Mouse (Mus musculus) midbrain, embryonic 16.5 days (tissue): ENCODE data around the gene Robo3. TPM values are rescaled to one million over a fixed set of nuclear protein-coding genes. Genes with fewer than 3 reads are reported as not detected.

ENCODE experiments used
- ATAC-seq: fragments of 200-750 bp; cut with Nextera tagmentation; 2 replicates; pipeline ENCODE4 v1.8.0; 2017; ENCODE audit warnings: moderate TSS enrichment
- H3K27ac ChIP-seq: fragments of 300-500 bp; sonication (generic); 2 replicates; pipeline ENCODE4 v1.5.1; 2014; ENCODE audit warnings: mild to moderate bottlenecking, low read length, mixed read lengths
- H3K27me3 ChIP-seq: fragments of 300-500 bp; sonication (generic); 2 replicates; pipeline ENCODE4 v1.6.1; 2014; ENCODE audit warnings: low read depth, low read length, mixed read lengths; ENCODE audit not compliant: control insufficient read depth, insufficient read depth
- H3K36me3 ChIP-seq: fragments of 300-500 bp; sonication (generic); 2 replicates; pipeline ENCODE4 v1.6.1; 2014; ENCODE audit warnings: mild to moderate bottlenecking, low read length, moderate library complexity, mixed read lengths; ENCODE audit not compliant: control insufficient read depth, insufficient read depth
- H3K4me1 ChIP-seq: fragments of 300-500 bp; sonication (generic); 2 replicates; pipeline ENCODE4 v1.6.1; 2014; ENCODE audit warnings: mild to moderate bottlenecking, low read length, mixed read lengths; ENCODE audit not compliant: control insufficient read depth, insufficient read depth
- H3K4me2 ChIP-seq: fragments of 300-500 bp; sonication (generic); 2 replicates; pipeline ENCODE4 v1.6.1; 2014; ENCODE audit warnings: mild to moderate bottlenecking, low read length, mixed read lengths
- H3K4me3 ChIP-seq: fragments of 300-500 bp; sonication (generic); 2 replicates; pipeline ENCODE4 v1.5.1; 2014; ENCODE audit warnings: low read depth, mild to moderate bottlenecking, low read length, moderate library complexity, mixed read lengths
- H3K9ac ChIP-seq: fragments of 300-500 bp; sonication (generic); 2 replicates; pipeline ENCODE4 v1.6.1; 2014; ENCODE audit warnings: low read depth, low read length, mixed read lengths
- H3K9me3 ChIP-seq: fragments of 300-500 bp; sonication (generic); replicated peaks from 2 replicates; pipeline ENCODE4 v1.6.1; 2014; ENCODE audit warnings: mild to moderate bottlenecking, low read length, mixed read lengths; ENCODE audit not compliant: control insufficient read depth, poor library complexity, severe bottlenecking
- WGBS: fragments of 180-500 bp; shearing (Covaris S2); extraction: QIAGEN DNeasy Blood & Tissue Kit; methylation state at CpG from one replicate; pipeline ENCODE4 v1.1.7; 2014; 5-methylcytosine and 5-hydroxymethylcytosine counted together
- polyA plus RNA-seq: library from polyadenylated mRNA; unstranded; fragments of >200 nt; fragmentation: Nextera tagmentation; extraction: Ambion mirVana; gene quantifications from 2 replicates; pipeline ENCODE4 v1.2.1, GENCODE M21; 2015

Robo3 gene
- polyA plus RNA-seq, 1 experiment from 2014 or later = 4.2 TPM

DNA sequence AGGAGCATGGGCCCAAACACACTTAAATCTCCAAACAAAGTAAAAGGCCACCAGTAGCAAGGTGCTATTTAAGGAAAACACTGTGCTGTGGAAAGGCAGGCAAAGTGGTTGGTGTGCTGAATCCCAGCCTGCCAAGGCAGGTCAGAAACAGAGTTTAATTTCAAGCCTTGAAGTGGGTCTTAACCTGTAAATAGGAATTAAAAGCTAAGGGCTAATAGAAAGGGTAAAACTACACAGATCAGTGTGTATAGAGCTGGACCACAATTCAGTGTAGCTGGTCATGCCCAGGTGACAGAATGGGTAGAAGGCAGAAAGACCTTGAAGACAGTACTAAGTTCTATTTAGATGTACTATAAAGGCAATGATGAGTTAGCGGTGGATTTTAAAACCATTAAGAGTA lies 24.1 kb upstream of the Robo3 start:
- WGBS = 42% methylated on average over 1 of the region's 1 CpGs

GRCm38 (mm10) chr9:37456481-37456910 lies 23.4 kb upstream of the Robo3 start:
- Histone ChIP-seq H3K4me1 (peaks cover 32% of the 10 kb centered on the region), H3K9me3 (no peaks in the 10 kb centered on the region), H3K4me3 (peak overlapping the region; percentile 38), H3K9ac (peak overlapping the region; percentile 56), H3K27ac (peak overlapping the region; percentile 47), H3K27me3 (peaks cover 3% of the 10 kb centered on the region), H3K4me2 (peak overlapping the region; percentile 59), H3K36me3 (no peaks in the 10 kb centered on the region)
- peak; percentile 69 for ATAC-seq
- 1% methylated on average over 20 of the region's 20 CpGs for WGBS

More for the DNA sequence above, 24.1 kb upstream of the Robo3 start:
- no peak overlapping the region for H3K4me3 ChIP-seq
- no peak for ATAC-seq
- no peak overlapping the region for H3K27ac ChIP-seq
- H3K4me1 ChIP-seq = peaks cover 28% of the 10 kb centered on the region
- peaks cover 8% of the 10 kb centered on the region for H3K27me3 ChIP-seq
- no peaks in the 10 kb centered on the region for H3K9me3 ChIP-seq
- H3K36me3 ChIP-seq = no peaks in the 10 kb centered on the region
- no peak overlapping the region for H3K9ac ChIP-seq
- H3K4me2 ChIP-seq = peak overlapping the region; percentile 59; the same call in 1 of the 2 replicates

GRCm38 (mm10) chr9:37455868-37456267 lies 22.8 kb upstream of the Robo3 start:
- Histone ChIP-seq H3K9ac (no peak overlapping the region), H3K4me2 (peak overlapping the region; percentile 59), H3K9me3 (no peaks in the 10 kb centered on the region), H3K27me3 (no peaks in the 10 kb centered on the region; the same call in 1 of the 2 replicates), H3K36me3 (no peaks in the 10 kb centered on the region), H3K4me3 (no peak overlapping the region), H3K4me1 (peaks cover 31% of the 10 kb centered on the region), H3K27ac (no peak overlapping the region)
- WGBS = 5% methylated on average over 8 of the region's 8 CpGs
- ATAC-seq = no peak

DNA sequence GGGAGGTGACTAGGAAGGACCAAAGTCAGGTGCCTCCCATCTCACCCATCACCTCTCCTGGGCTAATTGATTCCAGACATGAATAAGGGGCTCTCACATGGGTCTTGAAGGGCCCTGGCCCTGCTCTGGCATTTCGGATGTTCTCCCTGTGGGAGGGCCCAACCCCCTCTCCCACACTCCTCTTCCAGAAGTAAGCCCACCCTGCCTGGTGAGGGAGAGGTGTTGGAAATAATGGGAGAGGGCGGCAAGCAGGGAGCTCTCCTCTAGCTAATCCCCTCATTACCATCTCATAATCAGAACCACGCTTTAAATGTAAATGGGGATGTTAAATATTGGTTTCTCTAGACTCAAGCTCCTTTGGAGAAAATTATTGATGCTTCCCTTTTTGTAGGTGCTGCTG lies 21.9 kb upstream of the Robo3 start:
- H3K4me1 ChIP-seq = peaks cover 27% of the 10 kb centered on the region
- H3K27ac ChIP-seq = no peak overlapping the region
- H3K4me3 ChIP-seq = no peak overlapping the region
- H3K36me3 ChIP-seq = no peaks in the 10 kb centered on the region
- 10% methylated on average over 3 of the region's 3 CpGs for WGBS
- no peak for ATAC-seq
- H3K9me3 ChIP-seq = no peaks in the 10 kb centered on the region
- H3K4me2 ChIP-seq = no peak overlapping the region
- no peak overlapping the region for H3K9ac ChIP-seq
- H3K27me3 ChIP-seq = no peaks in the 10 kb centered on the region; the same call in 1 of the 2 replicates

DNA sequence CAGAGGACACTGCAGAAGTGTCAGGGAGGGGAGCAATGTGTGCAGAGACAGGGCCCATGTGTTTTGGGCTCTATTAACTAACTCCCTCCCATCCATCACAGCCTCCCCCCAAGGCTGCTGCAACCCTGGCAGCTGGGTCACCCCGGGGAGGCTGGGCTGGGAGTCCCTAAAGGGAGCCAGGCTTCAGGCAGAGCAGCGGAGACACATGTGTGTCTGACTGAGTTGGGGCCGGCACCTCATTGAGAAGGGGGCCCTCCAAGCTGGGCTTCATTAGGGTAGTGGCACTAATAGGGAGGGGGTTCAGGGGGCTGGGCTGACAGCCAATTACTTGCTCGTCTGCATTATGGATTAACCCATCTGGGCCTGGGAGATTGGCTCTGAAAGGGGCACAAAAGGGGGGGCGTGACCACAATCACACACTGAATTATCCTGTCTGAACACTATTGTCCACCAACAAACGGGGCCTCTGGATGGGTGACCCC lies 21.0 kb upstream of the Robo3 start:
- H3K4me3 ChIP-seq = no peak overlapping the region
- ATAC-seq = peak; percentile 6; the same call in 1 of the 2 replicates
- no peaks in the 10 kb centered on the region for H3K9me3 ChIP-seq
- no peaks in the 10 kb centered on the region for H3K36me3 ChIP-seq
- 13% methylated on average over 6 of the region's 6 CpGs for WGBS
- peaks cover 21% of the 10 kb centered on the region for H3K4me1 ChIP-seq
- H3K27me3 ChIP-seq = peaks cover 2% of the 10 kb centered on the region; the same call in 1 of the 2 replicates
- H3K9ac ChIP-seq = no peak overlapping the region
- no peak overlapping the region; the same call in 1 of the 2 replicates for H3K27ac ChIP-seq
- H3K4me2 ChIP-seq = no peak overlapping the region

DNA sequence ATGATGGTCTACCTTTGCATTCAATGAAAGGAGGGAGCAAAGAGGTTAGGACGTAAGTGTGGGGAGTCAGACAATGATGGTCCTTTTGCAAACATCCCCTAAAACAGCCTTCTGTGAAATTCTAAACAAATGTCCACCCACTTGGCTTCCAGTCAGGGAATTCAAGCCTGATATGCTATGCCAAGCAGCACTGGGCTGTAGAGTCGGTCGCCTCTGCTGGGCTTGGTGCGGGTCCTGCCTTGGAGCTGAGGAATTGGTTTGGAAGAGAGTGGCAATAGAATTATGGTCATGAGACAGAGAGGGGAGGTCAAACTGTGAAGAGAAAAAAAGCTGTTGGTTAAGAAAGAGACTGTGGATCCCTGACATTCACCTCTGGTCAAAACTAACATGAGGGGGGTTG lies 20.3 kb upstream of the Robo3 start:
- H3K9me3 ChIP-seq = no peaks in the 10 kb centered on the region
- H3K4me1 ChIP-seq = peaks cover 21% of the 10 kb centered on the region
- H3K36me3 ChIP-seq = no peaks in the 10 kb centered on the region
- no peak overlapping the region for H3K4me3 ChIP-seq
- no peak overlapping the region for H3K27ac ChIP-seq
- 30% methylated on average over 4 of the region's 4 CpGs for WGBS
- no peak overlapping the region for H3K9ac ChIP-seq
- no peak overlapping the region for H3K4me2 ChIP-seq
- peaks cover 2% of the 10 kb centered on the region; the same call in 1 of the 2 replicates for H3K27me3 ChIP-seq
- ATAC-seq = no peak

- H3K4me2 ChIP-seq = no peak overlapping the region
- no peak overlapping the region for H3K9ac ChIP-seq
- no peaks in the 10 kb centered on the region for H3K9me3 ChIP-seq
- H3K27me3 ChIP-seq = peaks cover 2% of the 10 kb centered on the region; the same call in 1 of the 2 replicates
- no peaks in the 10 kb centered on the region for H3K36me3 ChIP-seq
- no peak overlapping the region for H3K4me3 ChIP-seq
- H3K27ac ChIP-seq = no peak overlapping the region
- ATAC-seq = no peak
- WGBS = 5% methylated on average over 5 of the region's 5 CpGs
- peaks cover 21% of the 10 kb centered on the region for H3K4me1 ChIP-seq
Measured at GRCm38 (mm10) chr9:37452401-37452800, 19.4 kb upstream of the Robo3 start.

- WGBS = 36% methylated on average over 3 of the region's 3 CpGs
Measured at GRCm38 (mm10) chr9:37437772-37438735, 5.0 kb upstream of the Robo3 start.

GRCm38 (mm10) chr9:37435616-37436015 lies 2.6 kb upstream of the Robo3 start:
- Histone ChIP-seq H3K4me2 (no peak overlapping the region), H3K36me3 (no peaks in the 10 kb centered on the region), H3K4me1 (peaks cover 17% of the 10 kb centered on the region), H3K4me3 (no peak overlapping the region), H3K27me3 (peaks cover 53% of the 10 kb centered on the region), H3K9me3 (no peaks in the 10 kb centered on the region), H3K27ac (no peak overlapping the region), H3K9ac (no peak overlapping the region)
- WGBS = under 1% methylated on average over 4 of the region's 4 CpGs
- no peak for ATAC-seq

More at GRCm38 (mm10) chr9:37437772-37438735, 5.0 kb upstream of the Robo3 start:
- no peak overlapping the region for H3K4me3 ChIP-seq
- no peak overlapping the region for H3K4me2 ChIP-seq
- peaks cover 29% of the 10 kb centered on the region for H3K27me3 ChIP-seq
- peak; percentile 51; the same call in 1 of the 2 replicates for ATAC-seq
- H3K36me3 ChIP-seq = no peaks in the 10 kb centered on the region
- H3K9me3 ChIP-seq = no peaks in the 10 kb centered on the region
- H3K4me1 ChIP-seq = peaks cover 12% of the 10 kb centered on the region
- no peak overlapping the region for H3K27ac ChIP-seq
- H3K9ac ChIP-seq = no peak overlapping the region
